Mouse (Mus musculus) MN1 (cell line): Measurements from ENCODE around the gene Inpp5a.

ENCODE experiments used
- DNase-seq: peaks from one replicate; pipeline ENCODE4 v3.0.0-alpha.2; 2016; ENCODE audit warnings: low spot score

Inpp5a gene

DNA sequence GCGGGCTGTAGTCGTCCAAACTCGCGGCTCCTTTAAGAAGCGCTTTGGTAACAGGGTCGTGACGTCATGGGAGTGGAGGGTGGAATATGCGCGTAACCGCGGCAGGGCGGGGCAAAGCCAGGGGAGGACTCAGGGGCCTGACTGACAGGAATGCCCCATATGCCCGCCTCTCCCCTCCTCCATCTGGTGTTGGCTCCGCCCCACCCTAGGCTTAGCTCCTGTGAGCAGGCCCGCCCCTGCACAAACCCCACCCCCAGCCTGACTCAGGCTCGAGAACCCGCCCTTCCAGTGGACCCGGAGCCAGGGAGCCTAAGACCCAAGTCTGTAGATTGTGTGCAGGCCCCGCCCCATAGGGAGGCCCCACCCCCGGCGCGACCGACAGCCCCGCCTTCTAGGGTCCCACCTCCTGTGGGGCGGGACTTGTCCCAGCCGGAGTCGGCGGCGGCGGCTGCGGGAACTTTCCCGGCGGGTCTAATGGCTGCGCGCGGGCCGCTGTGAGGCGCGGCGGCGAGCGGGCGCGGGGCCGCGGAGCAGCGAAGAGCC lies at the start of gene Inpp5a:
Gene Inpp5a (plus strand): TSS at position 440 of the 543 bp plus-strand sequence.
- DNase-seq = peak; percentile 99

DNA sequence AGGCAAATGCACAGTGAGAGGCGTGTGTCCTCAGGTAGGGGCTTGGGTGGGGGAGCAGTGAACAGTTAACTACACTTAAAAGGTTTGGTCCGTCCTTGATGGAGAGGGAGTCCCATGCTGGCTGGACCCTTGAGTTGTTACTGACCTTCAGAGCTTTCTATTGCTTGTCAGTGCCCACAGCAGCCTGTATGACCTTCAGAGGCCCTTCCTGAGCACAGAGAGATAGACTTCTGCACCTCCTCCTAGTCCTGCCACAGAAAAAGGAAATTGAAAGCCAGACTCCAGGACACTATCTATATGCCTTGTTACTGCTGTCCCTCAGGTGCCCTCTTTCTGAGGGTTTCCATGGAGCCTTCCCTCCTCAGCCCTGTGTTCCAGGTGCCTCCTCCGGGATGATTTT lies 49.7 kb upstream of the Inpp5a start:
- no peak for DNase-seq

DNA sequence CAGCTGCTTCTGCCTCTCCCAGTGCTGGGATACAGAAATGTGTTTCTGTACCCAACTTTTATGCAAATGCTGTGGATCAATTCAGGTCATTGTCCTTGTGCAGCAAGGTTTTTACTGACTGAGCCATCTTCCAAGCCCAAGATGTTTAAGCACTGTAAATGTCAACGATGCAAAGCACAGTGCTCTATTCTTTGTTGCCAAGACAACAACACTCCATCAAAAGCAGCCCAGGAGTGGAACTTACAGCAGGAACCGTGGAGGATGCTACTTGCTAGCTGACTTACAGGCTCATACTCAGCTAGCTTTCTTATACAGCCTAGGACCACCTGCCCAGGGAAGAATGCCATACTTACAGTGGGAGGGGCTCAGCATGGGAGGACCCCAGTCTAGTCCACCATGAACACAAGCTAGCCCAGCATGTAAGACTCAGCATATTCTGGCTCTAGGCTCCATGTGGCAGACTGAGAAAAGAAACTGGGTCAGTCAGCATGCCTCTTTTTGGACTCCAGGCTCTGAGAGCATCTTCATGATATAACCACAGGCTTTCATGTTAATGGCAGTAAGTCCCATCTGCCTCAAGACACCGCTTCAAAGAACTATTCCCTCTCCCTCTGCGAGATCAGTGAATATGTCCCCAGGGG lies 47.8 kb upstream of the Inpp5a start:
- DNase-seq = no peak

DNA sequence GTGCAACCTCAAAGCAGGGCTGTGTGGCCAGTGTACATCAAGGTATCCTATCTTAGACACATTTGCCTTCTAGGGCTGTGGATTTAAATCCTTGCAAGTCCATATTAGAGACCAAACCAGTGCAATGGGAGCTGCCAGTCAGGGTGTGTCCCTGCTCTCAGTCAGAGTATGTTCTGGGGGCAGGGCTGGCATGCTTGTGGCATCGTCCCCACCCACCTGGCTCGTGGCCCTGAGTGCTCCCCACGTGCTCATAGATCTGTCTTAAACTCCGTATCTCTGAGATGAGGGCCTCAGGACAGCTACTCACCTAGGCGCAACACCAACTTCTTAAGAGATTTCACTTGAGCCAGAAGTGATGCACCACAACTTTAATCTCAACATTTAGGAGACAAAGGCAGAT lies 46.1 kb upstream of the Inpp5a start:
- DNase-seq = no peak

DNA sequence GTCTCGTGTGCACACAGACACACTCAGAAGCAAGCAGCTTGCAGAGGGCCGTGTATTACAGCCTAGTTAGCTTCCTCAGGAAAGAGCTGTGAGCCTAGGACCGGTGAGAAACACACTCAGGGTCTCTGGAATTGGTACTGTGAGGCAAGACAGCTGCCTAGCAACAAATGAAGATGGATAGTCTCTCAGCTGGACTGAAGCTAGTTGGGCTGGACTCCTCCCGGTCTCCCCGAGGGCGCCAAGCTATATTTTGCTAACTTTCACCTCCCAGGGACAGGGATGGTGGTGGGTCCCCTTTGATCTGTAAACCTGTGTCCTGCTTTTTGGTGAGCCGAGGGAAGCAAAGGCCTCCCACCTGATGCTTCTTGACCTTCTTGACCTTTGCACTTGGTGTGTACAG lies 41.9 kb upstream of the Inpp5a start:
- DNase-seq = no peak

DNA sequence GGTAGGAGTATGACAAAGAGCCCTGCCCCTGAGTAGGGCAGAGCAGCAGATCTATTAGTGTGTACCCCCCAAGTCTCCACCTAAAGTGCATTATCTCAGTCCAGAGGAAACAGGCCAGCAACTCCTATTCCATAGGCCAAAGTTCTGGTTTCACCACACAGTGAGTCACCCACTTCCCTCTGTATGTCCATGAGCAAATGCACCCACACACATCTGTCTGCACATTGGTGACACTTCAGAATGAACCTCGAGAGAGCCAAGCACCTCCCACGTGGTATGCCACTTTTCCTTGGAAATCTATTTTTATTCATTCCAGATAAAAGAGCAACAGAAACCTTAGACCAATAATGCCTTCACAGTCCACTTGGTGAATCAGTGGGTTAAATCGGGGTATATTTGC lies 38.3 kb upstream of the Inpp5a start:
- DNase-seq = no peak

DNA sequence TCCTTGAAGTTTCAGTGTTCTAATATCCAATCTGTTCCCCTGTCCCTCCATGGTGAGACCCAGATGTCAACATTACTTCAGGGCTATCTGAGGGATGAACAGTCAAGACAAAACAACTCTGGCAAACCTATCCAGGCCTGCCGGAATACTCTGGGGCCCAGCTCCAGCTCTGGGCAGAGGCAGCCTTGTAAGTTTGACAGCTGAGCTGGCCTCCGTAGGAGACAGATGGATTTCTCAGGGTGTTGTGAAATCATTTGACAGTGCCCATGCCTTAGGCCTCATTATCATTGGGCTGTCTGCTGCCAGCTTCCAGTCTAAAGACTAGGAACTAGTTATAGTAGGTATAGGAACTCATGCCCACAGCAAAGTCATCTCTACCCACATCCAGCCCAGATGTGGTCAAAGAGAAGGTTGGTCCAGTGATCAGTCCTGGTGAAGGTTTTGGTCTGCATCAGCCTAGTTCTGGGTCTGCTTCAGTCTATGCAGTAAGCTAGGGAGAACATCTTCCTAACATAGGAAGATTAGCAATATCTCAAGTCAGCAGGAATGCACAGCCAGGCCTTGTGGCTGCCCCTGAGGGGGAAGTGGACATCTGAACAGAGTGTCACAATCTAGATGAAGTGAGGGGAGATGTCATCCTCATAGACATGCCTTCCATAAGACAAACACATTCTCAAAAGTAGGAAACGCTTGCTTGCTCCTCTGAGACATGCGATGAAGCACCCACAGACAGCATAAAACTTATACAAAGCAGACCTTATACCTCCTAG lies 34.4 kb upstream of the Inpp5a start:
- no peak for DNase-seq

DNA sequence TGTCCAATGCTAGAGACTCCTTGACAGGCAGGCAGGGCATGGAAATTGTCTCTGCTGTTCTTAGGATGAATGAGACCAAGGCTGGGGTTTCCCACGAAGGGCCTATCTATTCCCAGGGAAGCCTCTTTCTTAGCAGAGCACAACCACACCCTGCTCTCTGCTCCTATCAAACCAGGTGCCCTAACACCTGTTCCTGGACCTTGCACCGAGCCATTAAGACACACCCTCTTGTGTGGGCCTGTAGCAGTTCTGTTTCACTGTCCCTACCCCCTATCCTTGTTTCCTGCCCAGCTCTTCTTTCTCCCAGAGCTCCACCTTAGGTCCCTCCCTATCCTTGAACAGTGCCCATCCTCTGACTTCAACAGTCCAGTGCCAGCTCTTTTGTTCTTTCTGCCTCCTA lies 31.9 kb upstream of the Inpp5a start:
- no peak for DNase-seq

DNA sequence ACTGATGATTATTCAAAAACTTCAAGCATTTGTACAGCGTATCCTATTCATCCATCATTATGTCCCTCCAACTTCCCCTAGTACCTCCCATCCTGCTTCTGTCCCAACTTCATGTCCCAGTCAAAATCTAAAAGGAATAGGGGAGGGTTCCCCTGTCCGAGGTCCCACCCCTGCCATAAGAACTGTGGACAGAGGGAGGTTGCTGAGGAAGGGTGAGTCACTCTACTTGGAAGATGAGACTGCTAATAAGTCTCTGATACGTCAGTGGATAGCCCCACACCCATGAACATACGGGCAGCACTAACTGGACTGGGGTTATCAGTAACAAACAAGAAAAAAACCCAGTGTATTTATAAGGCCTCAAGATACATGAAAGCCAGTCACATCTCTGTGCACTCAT lies 29.0 kb upstream of the Inpp5a start:
- DNase-seq = no peak

DNA sequence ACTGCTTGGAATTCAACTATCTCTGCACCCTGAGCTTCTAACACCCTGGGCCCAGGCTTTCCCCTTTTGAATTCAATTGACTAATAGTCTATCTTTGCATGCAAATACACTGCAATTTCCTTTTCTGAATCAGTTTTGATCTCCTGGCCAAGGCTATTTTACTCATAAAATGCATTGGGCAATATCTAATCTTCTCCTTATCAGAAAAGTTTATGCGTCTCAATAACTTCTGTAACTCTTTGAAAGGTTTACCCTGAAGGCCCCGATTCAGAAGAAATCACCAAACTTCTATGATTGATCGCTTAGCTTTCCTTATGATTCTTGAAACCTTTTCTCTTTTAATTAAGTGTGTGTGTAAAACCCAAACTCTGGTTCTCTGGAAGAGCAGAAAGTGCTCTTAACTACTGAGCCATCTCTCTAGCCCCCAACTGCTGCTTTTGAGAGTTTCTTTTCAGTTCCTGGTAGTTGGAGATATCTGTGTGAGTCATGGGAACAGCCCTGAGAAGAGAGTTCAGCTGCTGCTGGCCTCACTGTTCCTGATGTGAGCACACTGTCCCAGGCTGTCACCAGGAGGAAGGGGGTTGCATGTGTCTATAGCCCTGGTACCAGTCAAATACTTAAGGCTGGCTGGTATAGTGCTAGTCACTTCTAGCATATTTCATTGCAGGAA lies 27.9 kb upstream of the Inpp5a start:
- no peak for DNase-seq

DNA sequence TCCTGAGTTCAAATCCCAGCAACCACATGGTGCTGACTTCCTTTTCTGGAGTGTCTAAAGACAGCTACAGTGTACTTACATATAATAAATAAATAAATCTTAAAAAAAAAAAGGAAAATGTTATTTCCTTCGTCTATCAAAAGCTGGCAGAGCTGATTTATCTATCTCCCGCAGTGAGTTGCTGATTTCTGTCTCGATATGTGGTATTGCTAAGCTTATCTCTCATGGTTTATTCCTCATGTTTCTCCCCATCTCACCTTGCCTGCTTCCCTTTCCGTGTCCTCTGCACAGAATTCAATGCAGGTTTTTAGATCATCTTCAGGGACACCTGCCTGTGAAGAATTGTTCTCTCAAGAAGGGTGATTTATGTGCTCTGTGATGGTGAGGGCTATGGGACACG lies 27.1 kb upstream of the Inpp5a start:
- DNase-seq = no peak

DNA sequence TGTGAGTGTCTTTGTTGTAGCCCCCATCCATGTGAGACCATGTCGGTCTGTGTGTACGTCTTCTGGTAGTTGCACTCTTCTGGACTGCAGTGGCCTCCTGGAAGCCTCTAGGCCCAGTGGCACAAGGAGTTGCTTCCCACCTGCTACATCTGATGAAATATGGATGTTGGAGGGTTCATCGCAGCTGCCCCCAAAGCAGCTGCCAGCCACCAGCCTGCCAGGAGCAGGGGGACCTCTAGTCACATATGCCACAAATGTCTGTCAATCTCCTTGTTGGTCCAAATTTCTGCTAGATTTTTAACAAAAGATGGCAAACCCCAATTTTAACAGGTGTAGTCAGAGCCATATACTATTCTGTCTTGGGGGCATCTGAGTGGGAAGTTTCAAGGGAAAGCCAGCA lies 26.4 kb upstream of the Inpp5a start:
- no peak for DNase-seq

DNA sequence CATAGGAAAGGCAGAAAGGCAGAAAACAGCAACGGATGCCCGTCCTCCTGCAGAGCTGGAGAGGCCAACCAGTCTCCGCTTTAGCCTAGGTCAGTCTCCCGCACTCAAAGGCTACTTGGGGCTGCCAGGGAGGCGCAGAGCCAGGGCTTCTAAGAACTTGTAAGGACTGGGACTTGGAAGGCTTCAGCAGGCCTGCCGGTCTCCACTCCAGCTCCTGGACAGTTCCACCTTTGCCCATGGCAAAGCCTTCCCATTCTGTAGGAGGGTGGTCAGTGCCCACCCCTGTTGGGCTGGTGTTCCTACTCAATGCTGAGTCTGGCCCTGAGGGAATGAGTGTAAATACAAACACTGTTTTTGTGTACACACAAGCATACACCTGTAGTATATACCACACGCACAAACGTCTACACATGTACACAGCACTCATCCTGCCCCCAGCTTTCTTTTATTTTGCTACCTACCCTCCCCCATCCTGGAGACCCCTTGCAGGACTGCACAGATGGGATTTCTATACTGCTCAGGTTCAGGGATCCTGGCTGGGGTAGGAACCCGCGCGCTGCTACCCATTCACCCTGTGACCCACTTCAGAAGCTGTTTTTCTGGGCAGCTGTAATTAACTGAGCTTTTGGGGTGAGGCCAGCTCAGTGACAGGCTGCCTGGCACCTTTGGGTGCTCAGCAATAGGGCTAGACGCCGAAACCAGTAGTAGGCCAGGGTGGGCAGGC lies 25.5 kb upstream of the Inpp5a start:
- no peak for DNase-seq

DNA sequence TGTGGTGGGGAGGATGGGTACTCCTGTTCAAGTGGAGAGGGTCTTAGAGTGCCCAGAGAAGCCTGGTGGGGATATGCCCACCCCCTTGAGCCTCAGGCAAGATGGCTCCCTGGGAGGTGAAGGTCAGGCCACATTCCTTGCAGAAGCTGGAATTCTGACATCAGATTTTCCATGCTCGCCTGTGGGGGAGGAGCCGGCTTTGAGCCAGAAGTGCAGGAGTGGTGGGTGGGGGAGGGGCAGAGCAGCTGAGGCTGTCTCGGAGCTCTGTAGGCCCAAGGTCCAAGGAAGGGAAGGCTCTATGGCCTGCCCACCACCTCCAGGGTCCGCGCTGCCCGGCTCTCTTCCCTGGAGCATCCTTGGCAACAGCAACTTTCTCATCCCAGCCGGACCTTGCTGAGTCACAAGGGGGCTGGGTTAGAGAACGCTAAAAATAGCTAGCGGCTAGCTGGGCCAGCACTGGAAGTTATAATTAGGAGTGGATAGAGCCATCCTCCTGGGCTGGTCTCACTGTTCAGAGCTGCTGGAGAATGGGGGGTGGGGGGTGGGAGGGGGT lies 24.8 kb upstream of the Inpp5a start:
- DNase-seq = peak; percentile 93

DNA sequence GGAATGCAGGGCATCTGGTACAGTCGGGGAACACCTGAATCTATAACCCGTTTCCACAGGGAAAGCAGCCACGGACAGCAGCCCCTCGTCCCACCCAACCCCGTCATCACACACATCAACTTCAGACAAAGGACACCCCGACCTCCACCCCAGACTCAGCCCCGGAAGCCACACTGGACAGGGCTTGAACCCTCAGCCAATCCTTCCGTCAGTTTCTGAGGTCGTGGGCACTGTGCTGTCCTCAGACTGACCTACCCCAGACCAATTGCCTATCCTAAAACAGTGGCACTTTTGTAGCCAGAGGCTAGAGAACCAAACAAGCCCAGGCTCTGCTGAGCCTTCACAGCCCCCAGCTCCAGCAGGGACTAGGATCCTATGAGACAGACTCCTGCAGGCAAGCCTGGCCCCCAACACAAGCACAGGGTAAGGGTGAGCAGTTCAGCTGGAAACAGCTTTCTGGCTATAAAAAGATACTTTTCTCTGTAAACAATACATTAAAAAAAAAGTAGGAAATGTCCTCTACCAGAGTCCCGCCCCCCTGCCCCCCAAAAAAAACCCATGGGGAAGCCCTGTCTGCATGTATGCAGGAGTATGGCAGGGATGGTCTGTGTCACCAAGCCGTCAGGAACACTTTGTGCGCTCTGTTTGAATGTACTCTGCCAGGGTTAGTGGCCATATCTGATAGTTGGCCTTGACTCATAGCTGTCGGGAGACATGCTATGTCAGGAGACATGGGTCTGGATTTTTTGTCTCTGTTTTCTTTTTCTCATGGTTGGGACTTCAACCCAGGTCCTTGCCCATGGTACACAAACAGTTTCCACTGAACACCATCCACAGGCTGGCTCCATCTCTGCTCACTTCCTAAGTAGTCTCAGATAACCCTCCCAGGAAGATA lies 23.7 kb upstream of the Inpp5a start:
- peak; percentile 48 for DNase-seq

DNA sequence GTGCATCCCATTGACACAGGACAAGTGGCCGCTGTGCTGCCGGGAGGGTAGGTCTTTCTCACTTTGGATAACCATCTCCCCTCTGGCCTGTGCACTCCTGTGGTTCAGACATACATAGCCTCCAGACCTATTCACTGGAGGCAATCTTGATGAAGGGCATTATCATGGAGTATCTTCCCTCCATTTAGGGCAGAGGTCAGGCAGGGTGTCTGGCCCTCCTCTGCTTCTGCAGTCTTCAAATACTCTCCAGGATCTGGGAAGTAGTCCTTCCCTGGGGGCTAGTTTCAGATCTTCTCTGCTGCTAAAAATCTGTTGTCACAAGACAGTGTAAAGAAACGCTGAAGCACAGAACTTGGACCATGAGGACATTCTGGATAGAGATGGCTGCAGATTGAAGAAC lies 22.8 kb upstream of the Inpp5a start:
- no peak for DNase-seq

DNA sequence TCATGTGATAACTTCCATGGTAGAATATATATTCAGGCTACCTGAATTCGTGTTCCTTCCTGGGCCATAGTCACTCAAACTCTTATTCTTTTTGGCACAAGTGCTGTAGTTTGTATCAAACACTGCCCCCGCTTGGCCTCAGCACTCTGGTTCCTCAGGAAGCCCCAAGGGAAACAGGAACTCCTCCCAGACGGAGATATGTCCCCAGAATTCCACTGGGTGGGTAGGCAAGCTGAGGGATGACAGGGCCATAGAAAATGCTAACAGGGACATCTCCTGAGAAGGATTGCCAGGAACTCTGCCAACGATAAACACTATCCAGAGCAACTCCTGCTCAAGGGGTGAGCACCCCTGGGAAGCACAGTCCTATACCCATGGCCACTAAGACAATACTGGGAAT lies 22.4 kb upstream of the Inpp5a start:
- DNase-seq = peak; percentile 16

DNA sequence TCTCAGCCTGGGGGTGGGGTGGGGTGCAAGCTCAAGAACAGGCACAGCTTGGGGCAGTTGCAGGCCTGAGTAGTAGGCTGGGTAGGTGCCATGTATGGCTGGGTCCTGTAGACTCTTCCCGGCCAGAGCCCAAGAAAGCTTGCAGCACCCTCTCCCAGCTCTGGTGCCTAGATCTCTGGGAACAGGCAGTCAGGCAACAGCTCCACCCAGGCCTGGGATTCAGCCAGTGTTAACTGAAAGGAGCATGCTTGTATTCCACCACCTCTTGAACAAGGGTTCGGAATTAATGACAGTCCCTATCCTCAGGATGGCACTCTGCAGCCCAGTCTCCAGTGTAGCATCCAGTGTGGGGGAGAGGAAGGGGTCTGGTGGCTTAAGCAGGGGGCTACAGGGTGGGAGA lies 20.7 kb upstream of the Inpp5a start:
- peak; percentile 33 for DNase-seq

DNA sequence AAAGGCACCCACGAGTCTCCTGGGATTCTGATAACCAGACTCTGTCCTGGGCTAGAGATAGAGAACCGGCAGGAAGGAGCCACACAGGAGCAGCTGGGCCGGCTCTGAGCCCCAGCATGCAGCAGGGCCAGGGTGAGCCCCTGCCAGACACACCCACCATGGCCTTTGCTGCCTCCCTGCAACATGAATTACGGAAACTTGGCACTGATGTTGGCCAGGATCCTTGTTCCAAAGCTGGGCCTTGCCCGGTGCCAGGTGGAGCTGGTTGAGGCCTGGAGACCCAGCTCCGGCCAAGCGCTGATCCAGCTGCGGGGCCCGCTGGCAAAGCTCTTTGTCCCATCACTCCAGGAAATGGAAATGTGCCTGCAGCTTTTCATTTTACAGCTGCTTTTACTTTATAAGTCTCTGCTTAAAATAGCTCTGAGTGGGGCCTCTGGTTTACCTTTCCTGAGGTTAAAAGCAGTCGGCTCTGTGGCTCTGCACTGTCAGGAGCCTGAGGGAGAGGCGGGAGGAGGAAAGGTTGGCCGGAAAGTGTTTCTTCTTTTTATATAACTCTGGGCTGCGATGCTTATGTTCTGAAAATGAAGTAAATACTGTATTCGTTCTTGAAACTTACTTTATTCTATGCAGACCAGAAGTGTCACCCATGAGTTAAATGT lies 20.1 kb upstream of the Inpp5a start:
- DNase-seq = peak; percentile 80

DNA sequence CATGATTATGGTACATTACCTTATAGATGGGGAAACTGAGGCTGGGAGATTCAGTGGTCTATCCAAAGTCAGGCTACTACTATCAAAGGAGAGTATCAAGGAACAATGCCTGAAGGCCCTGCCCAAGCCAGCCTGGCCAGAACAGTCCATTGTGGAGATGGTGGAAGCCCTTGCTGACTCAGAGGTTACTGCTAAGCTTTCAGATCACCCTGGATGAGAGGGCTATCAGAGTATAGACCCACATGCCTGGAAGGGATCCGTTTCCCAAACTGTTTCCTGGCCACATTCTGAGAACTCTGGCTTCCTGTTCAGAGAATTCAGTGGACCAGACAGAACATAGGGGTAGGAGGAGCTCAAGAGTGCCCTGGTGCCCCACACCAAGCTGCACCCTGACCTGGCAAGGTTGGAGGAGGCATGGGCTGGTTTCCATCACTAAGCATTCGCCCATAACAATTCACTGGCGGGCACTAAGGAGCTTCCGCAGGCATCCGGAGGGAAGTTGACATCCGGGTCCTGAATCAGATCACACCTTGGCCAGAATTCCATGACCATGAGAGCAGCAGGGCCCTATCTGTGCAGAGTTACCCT lies 19.3 kb upstream of the Inpp5a start:
- DNase-seq = no peak
